Mouse (Mus musculus) CH12.LX (cell line): ENCODE results near the gene Hils1. TPM values are rescaled to one million over a fixed set of nuclear protein-coding genes. Genes with fewer than 3 reads are reported as not detected.

ENCODE experiments used
- DNase-seq: peaks from one replicate; pipeline ENCODE4 v3.0.0-alpha.2; 2013; ENCODE audit errors: extremely low read depth
- H3K27ac ChIP-seq: 2 replicates; pipeline ENCODE4 v1.5.1; 2012; ENCODE audit warnings: low read depth, mild to moderate bottlenecking, control low read depth, moderate library complexity; ENCODE audit not compliant: insufficient read depth
- H3K27me3 ChIP-seq: replicated peaks from 2 replicates; pipeline ENCODE3; 2012; ENCODE audit warnings: inconsistent platforms
- H3K36me3 ChIP-seq, 2 experiments: replicated peaks in 1 of 2; 2 replicates each; pipeline versions ENCODE3 to v1.6.1; 2012; ENCODE audit warnings: inconsistent platforms in 1 of 2, low read length in 1 of 2, mild to moderate bottlenecking in 1 of 2, mixed read lengths in 1 of 2, moderate library complexity in 1 of 2; ENCODE audit not compliant: control insufficient read depth in 1 of 2, insufficient read depth in 1 of 2
- H3K4me1 ChIP-seq, 2 experiments: 2 replicates each; pipeline ENCODE4 v1.6.1; 2012; ENCODE audit warnings: inconsistent platforms in 1 of 2, moderate library complexity in 1 of 2; ENCODE audit not compliant: insufficient read depth in 2 of 2, control insufficient read depth in 1 of 2
- H3K4me2 ChIP-seq: 2 replicates; pipeline ENCODE4 v1.6.1; 2012; ENCODE audit warnings: low read depth, mild to moderate bottlenecking, control low read depth; ENCODE audit not compliant: poor library complexity, insufficient read depth, severe bottlenecking
- H3K4me3 ChIP-seq, 3 experiments: fragments of 150-350 bp in 1 of 3; sonication (generic) in 1 of 3; replicated peaks in 1 of 3; 2 replicates each; pipeline versions ENCODE3 to v1.5.1; 2011 to 2012; ENCODE audit warnings: low read depth in 2 of 3, low read length in 2 of 3, mild to moderate bottlenecking in 2 of 3, moderate library complexity in 2 of 3, control low read depth in 1 of 3, improper control_type of control experiment in 1 of 3, inconsistent platforms in 1 of 3, mixed read lengths in 1 of 3; ENCODE audit not compliant: poor library complexity in 1 of 3
- H3K79me2 ChIP-seq: replicated peaks from 2 replicates; pipeline ENCODE4 v1.6.1; 2012; ENCODE audit warnings: mild to moderate bottlenecking, moderate library complexity; ENCODE audit not compliant: control insufficient read depth, poor library complexity, insufficient read depth, severe bottlenecking; ENCODE audit errors: extremely low read depth
- H3K9ac ChIP-seq: 2 replicates; pipeline ENCODE4 v1.6.1; 2012; ENCODE audit warnings: low read depth, mild to moderate bottlenecking, control low read depth, moderate library complexity; ENCODE audit not compliant: insufficient read depth
- H3K9me3 ChIP-seq: replicated peaks from 2 replicates; pipeline ENCODE3; 2012; ENCODE audit warnings: low read length, inconsistent platforms, mixed read lengths
- CHD1 ChIP-seq: IDR thresholded peaks from 2 replicates; pipeline ENCODE4 v1.6.1; 2012; ENCODE audit warnings: low read depth, low read length, improper control_type of control experiment, inconsistent platforms
- CTCF ChIP-seq, 2 experiments: IDR thresholded peaks in 1 of 2; conservative IDR thresholded peaks in 1 of 2; 2 replicates each; pipeline ENCODE4 v1.5.1; 2011 to 2012; ENCODE audit warnings: low read depth in 2 of 2, low read length in 2 of 2, improper control_type of control experiment in 1 of 2, inconsistent platforms in 1 of 2, mild to moderate bottlenecking in 1 of 2, moderate library complexity in 1 of 2
- E2F4 ChIP-seq: IDR thresholded peaks from 2 replicates; pipeline ENCODE4 v1.6.1; 2011; ENCODE audit warnings: low read depth, low read length, improper control_type of control experiment; ENCODE audit not compliant: insufficient replicate concordance
- EP300 ChIP-seq: IDR thresholded peaks from 2 replicates; pipeline ENCODE4 v1.6.1; 2011; ENCODE audit warnings: low read length, improper control_type of control experiment
- GABPA ChIP-seq: IDR thresholded peaks from 2 replicates; pipeline ENCODE4 v1.6.1; 2012; ENCODE audit warnings: low read depth, low read length, improper control_type of control experiment, inconsistent platforms; ENCODE audit not compliant: insufficient replicate concordance
- IRF4 ChIP-seq: IDR thresholded peaks from 2 replicates; pipeline ENCODE4 v1.6.1; 2014; ENCODE audit warnings: low read depth, mild to moderate bottlenecking, inconsistent platforms, low read length, improper control_type of control experiment
- JUND ChIP-seq: conservative IDR thresholded peaks from 2 replicates; pipeline ENCODE4 v1.6.1; 2011; ENCODE audit warnings: low read depth, low read length, improper control_type of control experiment
- KAT2A ChIP-seq: IDR thresholded peaks from 2 replicates; pipeline ENCODE4 v1.6.1; 2012; ENCODE audit warnings: low read length, improper control_type of control experiment, inconsistent platforms; ENCODE audit not compliant: insufficient replicate concordance
- MAX ChIP-seq: IDR thresholded peaks from 2 replicates; pipeline ENCODE4 v1.6.1; 2011; ENCODE audit warnings: low read length, improper control_type of control experiment
- MEF2A ChIP-seq: IDR thresholded peaks from 2 replicates; pipeline ENCODE4 v1.6.1; 2014; ENCODE audit warnings: low read depth, mild to moderate bottlenecking, inconsistent platforms, low read length, improper control_type of control experiment, borderline replicate concordance
- NELFE ChIP-seq: IDR thresholded peaks from 2 replicates; pipeline ENCODE4 v1.6.1; 2011; ENCODE audit warnings: low read depth, low read length, improper control_type of control experiment
- RAD21 ChIP-seq: IDR thresholded peaks from 2 replicates; pipeline ENCODE4 v1.6.1; 2011; ENCODE audit warnings: low read depth, mild to moderate bottlenecking, low read length, improper control_type of control experiment, moderate library complexity
- SIN3A ChIP-seq: IDR thresholded peaks from 2 replicates; pipeline ENCODE4 v1.6.1; 2012; ENCODE audit warnings: low read length, improper control_type of control experiment, inconsistent platforms
- SMC3 ChIP-seq: IDR thresholded peaks from 2 replicates; pipeline ENCODE4 v1.6.1; 2011; ENCODE audit warnings: low read depth, low read length, improper control_type of control experiment
- TCF12 ChIP-seq: IDR thresholded peaks from 2 replicates; pipeline ENCODE4 v1.6.1; 2014; ENCODE audit warnings: low read depth, mild to moderate bottlenecking, inconsistent platforms, low read length, improper control_type of control experiment
- ZC3H11A ChIP-seq: IDR thresholded peaks from 2 replicates; pipeline ENCODE4 v1.6.1; 2012; ENCODE audit warnings: low read depth, mild to moderate bottlenecking, inconsistent platforms, low read length, improper control_type of control experiment
- ZKSCAN1 ChIP-seq: IDR thresholded peaks from 2 replicates; pipeline ENCODE4 v1.6.1; 2012; ENCODE audit warnings: low read depth, inconsistent platforms, low read length, improper control_type of control experiment, borderline replicate concordance
- ZNF384 ChIP-seq: IDR thresholded peaks from 2 replicates; pipeline ENCODE4 v1.6.1; 2012; ENCODE audit warnings: low read depth, low read length, improper control_type of control experiment, inconsistent platforms
- dilution Hi-C: fragments of 300-500 bp; cut with MboI; formaldehyde crosslinking; loops from 2 replicates; pipeline ENCODE4 v1.14.3; 2020; ENCODE audit warnings: low sequenced_read_pairs; ENCODE audit not compliant: extremely low pct_unique_long_range_greater_than_20kb, extremely low pct_ligation_motif_present
- in situ Hi-C: fragments of 300-500 bp; cut with MboI; formaldehyde crosslinking; loops from 3 replicates; pipeline ENCODE4 v1.14.3; 2019; ENCODE audit warnings: low sequenced_read_pairs, low pct_ligation_motif_present, low pct_unique_long_range_greater_than_20kb, mixed read lengths
- polyA plus RNA-seq: library from polyadenylated mRNA; unstranded; fragments of >175 nt; gene quantifications from 2 replicates; pipeline ENCODE4 v1.2.1, GENCODE M21; 2012; ENCODE audit warnings: low read depth; ENCODE audit not compliant: insufficient read length
- total RNA-seq, 2 experiments: library from RNA; depleted of rRNA; stranded (reverse); fragments of 300-350 nt in 1 of 2; fragments of >200 nt in 1 of 2; gene quantifications; 2 replicates each; pipeline ENCODE4 v1.2.3; 2012 to 2014

The Hils1 gene
- total and polyA plus RNA-seq, 3 experiments: not detected

DNA sequence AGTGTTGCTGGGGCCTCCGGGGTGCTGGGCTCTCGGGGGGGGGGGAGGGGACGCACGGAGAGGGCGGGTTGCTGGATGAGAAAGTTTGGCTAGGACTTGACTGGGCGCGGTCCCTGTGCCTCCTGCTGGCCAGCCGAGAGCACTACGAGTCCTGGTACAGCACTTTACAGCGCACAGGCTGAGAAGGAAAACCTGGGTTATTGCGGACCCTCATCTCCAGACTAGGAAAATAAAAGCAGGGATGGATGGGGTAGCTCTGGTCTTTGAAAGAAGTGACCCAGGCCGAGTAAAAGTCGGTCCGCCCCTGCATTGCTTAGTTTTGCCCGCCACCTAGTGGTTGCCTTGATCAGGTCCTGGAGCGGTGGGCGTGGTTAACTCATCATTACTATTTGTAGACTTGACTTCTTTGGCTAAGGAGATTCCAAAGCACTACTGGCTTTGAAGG is 30.5 kb upstream of the Hils1 start:
- peak; percentile 90 for DNase-seq
- H3K4me2 ChIP-seq: peak overlapping the region; percentile 96
- H3K9me3 ChIP-seq: no peaks in the 10 kb centered on the region
- dilution Hi-C loops (no loop called here), in situ Hi-C loops (loop anchor here (5.0 to 10.0 kb wide), 3 partner anchors 35 to 202 kb away; no protein-coding TSS in a partner anchor)
- H3K36me3 ChIP-seq: no peaks in the 10 kb centered on the region
- H3K4me3 ChIP-seq: no peak overlapping the region
- no peak overlapping the region for H3K27ac ChIP-seq
- H3K79me2 ChIP-seq: no peaks in the 10 kb centered on the region
- peak; percentile 28; the same call in 1 of the 2 replicates for TF ChIP-seq ZC3H11A
- TF ChIP-seq TCF12: no peak
- TF ChIP-seq ZKSCAN1: no peak
- peak; percentile 94 to 98 for TF ChIP-seq CTCF (conservative IDR thresholded peaks at IDR 0.05 in 1 of 2, IDR thresholded peaks at IDR 0.05 in 1 of 2; ENCODE audit: low read depth in 2 of 2, low read length in 2 of 2)
- peak; percentile 82; the same call in 1 of the 2 replicates for TF ChIP-seq NELFE
- no peak; the same call in 1 of the 2 replicates for TF ChIP-seq SIN3A
- TF ChIP-seq GABPA: no peak
- TF ChIP-seq JUND: 0 out of 2 replicates have a peak, but pooled peaks have one; percentile 36
- TF ChIP-seq RAD21: peak; percentile 96
- no peak for TF ChIP-seq EP300
- TF ChIP-seq MAX: no peak
- 0 out of 2 replicates have a peak, but pooled peaks have one; percentile 15 for TF ChIP-seq IRF4
- TF ChIP-seq CHD1: no peak
- TF ChIP-seq SMC3: peak; percentile 85
- peak; percentile 42; the same call in 1 of the 2 replicates for TF ChIP-seq MEF2A
- TF ChIP-seq, all 38 proteins: peak for 8
- Histone ChIP-seq H3K4me1 (peaks cover 13 to 26% of the 10 kb centered on the region in 2 experiments), H3K9ac (no peak overlapping the region; the same call in 1 of the 2 replicates), H3K27me3 (peaks cover 95% of the 10 kb centered on the region)

DNA sequence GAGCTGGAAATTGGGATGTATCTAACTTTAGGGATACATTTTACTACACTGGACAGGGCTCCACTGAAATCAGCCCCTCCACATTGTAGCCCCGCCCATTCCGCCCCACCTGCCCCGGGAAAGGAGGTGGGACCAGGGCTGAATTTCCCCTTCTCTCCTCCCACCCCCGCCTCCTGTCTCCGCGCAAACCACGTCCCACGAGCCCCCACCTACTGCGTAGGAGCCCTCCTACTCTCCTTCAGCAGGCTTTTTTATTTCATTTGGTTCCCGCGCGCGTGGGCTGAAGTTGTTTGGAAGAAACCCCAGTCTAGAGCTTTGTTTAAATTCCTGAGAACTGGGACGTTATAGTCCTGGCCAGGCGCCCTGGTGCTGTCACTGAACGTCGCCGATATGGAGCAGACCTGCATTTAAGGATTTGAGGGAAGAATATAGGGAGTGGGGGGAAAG is 30.0 kb upstream of the Hils1 start:
- H3K27me3 ChIP-seq: peaks cover 95% of the 10 kb centered on the region
- in situ Hi-C loops: loop anchor here (5.0 to 10.0 kb wide), 3 partner anchors 35 to 203 kb away; no protein-coding TSS in a partner anchor
- TF ChIP-seq ZNF384 (no peak), KAT2A (no peak), E2F4 (no peak), SIN3A (peak; percentile 49; the same call in 1 of the 2 replicates)
- TF ChIP-seq, all 38 proteins: peak for 1
- H3K36me3 ChIP-seq: no peaks in the 10 kb centered on the region
- DNase-seq: no peak
- H3K79me2 ChIP-seq: no peaks in the 10 kb centered on the region
- H3K4me3 ChIP-seq: peak overlapping the region; percentile 3 to 46 (median 13)
- no peaks in the 10 kb centered on the region for H3K9me3 ChIP-seq
- no peak overlapping the region for H3K9ac ChIP-seq
- dilution Hi-C loops: no loop called here
- H3K27ac ChIP-seq: no peak overlapping the region
- peak overlapping the region; percentile 96 for H3K4me2 ChIP-seq
- H3K4me1 ChIP-seq: peaks cover 16 to 26% of the 10 kb centered on the region in 2 experiments
